Mouse (Mus musculus): ENCODE data around the gene Gpr87. TPM values are rescaled to one million over a fixed set of nuclear protein-coding genes. Genes with fewer than 3 reads are reported as not detected.

Gpr87 gene
- polyA plus RNA-seq, 1 experiment from 2014 or later, result not detected

DNA sequence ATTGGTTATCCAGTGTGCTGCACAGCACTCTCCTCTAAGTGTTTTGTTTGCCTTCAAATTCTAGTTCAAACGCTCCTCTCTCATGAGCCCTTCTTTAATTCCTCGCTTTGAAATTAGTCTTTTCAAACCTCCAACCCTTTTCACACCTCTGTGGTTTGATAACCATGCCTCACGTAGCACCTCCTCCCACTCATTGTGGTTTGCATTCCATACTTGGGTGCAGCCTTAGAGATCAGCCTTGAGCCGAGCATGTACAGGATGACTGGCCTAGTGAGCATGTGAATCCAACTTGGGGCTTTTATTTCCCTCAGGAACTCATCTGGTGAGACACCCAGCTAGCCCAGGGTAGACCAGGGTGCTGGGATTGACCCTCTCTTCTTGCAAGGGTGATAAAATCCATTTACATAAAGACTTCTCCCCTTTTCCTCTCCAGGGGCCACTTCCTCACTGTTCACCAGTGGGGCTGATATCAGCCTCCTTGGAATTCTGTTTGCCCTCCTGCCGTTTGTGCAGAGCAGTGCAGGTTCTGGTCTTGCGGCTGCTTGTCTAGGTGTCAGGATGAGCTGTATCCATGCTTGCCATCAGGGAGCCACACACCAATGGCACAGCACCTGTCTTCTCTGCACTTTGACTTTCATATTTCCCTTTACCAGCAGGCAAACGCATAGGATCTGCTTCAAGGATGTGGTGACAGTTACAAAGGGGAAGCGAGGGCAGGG lies 9.1 kb upstream of the Gpr87 start:
- no peaks in the 10 kb centered on the region for H3K4me1 ChIP-seq (replicated peaks; ENCODE audit: control insufficient read depth, insufficient read depth, low read length)
- H3K27ac ChIP-seq (ENCODE audit: low read depth, low read length), result no peak overlapping the region
- WGBS, result 80% methylated on average over 8 of the region's 8 CpGs
- no peaks in the 10 kb centered on the region for H3K36me3 ChIP-seq (ENCODE audit: control insufficient read depth, insufficient read depth, low read length)
- H3K27me3 ChIP-seq (ENCODE audit: control insufficient read depth, insufficient read depth, low read length), result no peaks in the 10 kb centered on the region
- no peak overlapping the region for H3K9ac ChIP-seq (ENCODE audit: low read length)
- no peak for ATAC-seq (replicated peaks; ENCODE audit: low FRiP score)
- DNase-seq (ENCODE audit: low spot score), result no peak
- H3K4me2 ChIP-seq (ENCODE audit: low read depth, low read length, severe bottlenecking), result no peak overlapping the region
- H3K4me3 ChIP-seq (ENCODE audit: low read depth, low read length), result no peak overlapping the region
- H3K9me3 ChIP-seq (ENCODE audit: control insufficient read depth, low read length), result no peaks in the 10 kb centered on the region

DNA sequence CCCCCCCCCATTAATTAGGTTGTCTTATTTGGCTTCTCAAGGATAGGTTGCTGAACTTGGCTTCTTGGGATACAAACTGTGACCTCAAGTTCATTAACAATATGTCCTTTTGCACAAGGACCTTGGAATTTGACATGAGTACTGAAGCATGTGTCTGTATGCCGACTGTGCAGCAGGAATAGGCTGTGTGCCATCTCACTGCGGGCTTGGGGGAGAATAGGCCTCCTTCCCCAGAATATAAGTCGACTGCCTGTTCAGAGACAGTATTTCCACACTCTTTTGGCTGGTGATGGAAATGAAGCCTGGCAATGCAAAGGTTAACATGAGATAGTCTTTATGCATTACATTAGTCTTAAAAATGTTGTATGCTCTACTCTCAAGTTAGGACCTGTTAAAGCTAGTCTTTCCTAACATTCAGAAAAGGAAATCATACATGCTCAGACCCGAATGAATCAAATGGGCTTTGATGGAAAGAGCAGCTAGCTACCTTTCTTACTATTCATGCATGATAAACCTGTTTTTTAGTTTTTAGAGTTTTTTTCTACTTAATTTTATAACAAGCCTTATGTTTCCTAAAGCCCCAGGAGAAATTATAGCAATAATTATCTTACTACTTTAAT lies 2.5 kb upstream of the Gpr87 start:
- Histone ChIP-seq H3K4me3 (ENCODE audit: low read depth, low read length) (no peak overlapping the region), H3K27me3 (ENCODE audit: control insufficient read depth, insufficient read depth, low read length) (no peaks in the 10 kb centered on the region), H3K36me3 (ENCODE audit: control insufficient read depth, insufficient read depth, low read length) (no peaks in the 10 kb centered on the region), H3K4me2 (ENCODE audit: low read depth, low read length, severe bottlenecking) (no peak overlapping the region), H3K27ac (ENCODE audit: low read depth, low read length) (no peak overlapping the region), H3K9ac (ENCODE audit: low read length) (no peak overlapping the region), H3K4me1 (replicated peaks; ENCODE audit: control insufficient read depth, insufficient read depth, low read length) (no peaks in the 10 kb centered on the region), H3K9me3 (ENCODE audit: control insufficient read depth, low read length) (no peaks in the 10 kb centered on the region)
- 81% methylated on average over 4 of the region's 4 CpGs for WGBS
- ATAC-seq (replicated peaks; ENCODE audit: low FRiP score) (no peak), DNase-seq (ENCODE audit: low spot score) (no peak)

DNA sequence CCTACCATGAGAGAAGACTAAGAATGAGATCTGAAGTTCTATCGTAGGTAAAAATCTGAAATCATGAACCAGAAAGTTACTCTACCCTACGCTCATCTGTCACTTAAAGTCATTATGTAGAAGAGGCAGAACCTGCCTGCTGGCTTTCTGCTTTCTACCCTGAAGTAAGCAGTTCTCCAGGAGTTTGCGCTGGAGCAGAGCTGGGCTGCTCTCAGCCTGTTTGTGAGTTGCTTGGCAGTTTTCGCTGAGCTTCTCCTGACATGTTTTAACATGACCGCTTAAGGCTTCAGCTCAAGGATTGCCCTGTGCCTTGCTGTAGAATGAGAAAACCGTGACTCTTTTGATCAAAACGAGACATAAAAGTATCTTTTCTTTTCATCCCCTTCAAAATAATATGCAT lies 805 bp downstream of the Gpr87 start:
- no peaks in the 10 kb centered on the region for H3K9me3 ChIP-seq (ENCODE audit: control insufficient read depth, low read length)
- no peak overlapping the region for H3K9ac ChIP-seq (ENCODE audit: low read length)
- no peaks in the 10 kb centered on the region for H3K27me3 ChIP-seq (ENCODE audit: control insufficient read depth, insufficient read depth, low read length)
- H3K4me2 ChIP-seq (ENCODE audit: low read depth, low read length, severe bottlenecking), result no peak overlapping the region
- H3K36me3 ChIP-seq (ENCODE audit: control insufficient read depth, insufficient read depth, low read length), result no peaks in the 10 kb centered on the region
- no peak for ATAC-seq (replicated peaks; ENCODE audit: low FRiP score)
- H3K27ac ChIP-seq (ENCODE audit: low read depth, low read length), result no peak overlapping the region
- no peak overlapping the region for H3K4me3 ChIP-seq (ENCODE audit: low read depth, low read length)
- DNase-seq (ENCODE audit: low spot score), result no peak
- H3K4me1 ChIP-seq (replicated peaks; ENCODE audit: control insufficient read depth, insufficient read depth, low read length), result no peaks in the 10 kb centered on the region
- 89% methylated on average over 7 of the region's 7 CpGs for WGBS

DNA sequence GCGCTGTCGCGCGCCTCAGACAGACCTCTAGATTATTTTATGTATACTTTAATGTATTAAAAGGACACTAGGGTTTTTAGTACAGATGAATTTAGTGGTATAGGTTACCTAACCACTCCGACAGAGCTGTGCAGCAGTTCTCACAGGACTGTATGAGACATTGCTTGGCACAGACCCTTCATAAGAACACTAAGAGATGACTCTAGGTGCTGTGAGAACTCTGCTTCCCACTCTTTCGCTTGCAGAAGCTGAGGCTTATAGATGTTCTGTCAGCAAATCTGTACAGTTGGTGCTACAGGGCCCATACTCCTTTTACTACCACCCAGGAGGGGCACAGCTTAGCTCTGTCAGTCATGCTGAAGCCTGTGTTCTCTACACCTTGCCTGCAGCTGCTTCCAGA lies 3.2 kb downstream of the Gpr87 start:
- H3K4me2 ChIP-seq (ENCODE audit: low read depth, low read length, severe bottlenecking), result no peak overlapping the region
- no peak for DNase-seq (ENCODE audit: low spot score)
- no peak for ATAC-seq (replicated peaks; ENCODE audit: low FRiP score)

DNA sequence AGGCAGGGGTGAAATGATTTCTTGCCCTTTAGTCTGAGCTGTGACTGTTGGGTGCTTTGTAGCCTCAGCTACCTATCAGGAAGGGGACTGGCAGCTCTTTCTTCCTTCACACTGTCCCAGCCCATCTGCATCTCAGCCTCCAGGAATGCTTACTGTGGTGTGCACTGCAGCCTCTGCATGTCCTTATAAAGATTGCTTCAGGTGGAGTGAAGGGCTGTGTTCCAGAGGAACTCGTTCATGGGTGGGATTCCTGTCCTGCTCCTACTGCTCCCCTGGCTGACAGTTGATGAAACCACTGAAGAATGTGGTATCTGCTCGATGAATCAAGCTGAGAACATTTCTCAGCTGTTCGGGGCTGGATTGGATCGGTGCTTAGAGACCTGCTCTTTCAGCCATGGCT lies 7.6 kb downstream of the Gpr87 start:
- no peak for ATAC-seq (replicated peaks; ENCODE audit: low FRiP score)
- DNase-seq (ENCODE audit: low spot score), result no peak
- Histone ChIP-seq H3K4me2 (ENCODE audit: low read depth, low read length, severe bottlenecking) (no peak overlapping the region), H3K27ac (ENCODE audit: low read depth, low read length) (no peak overlapping the region), H3K36me3 (ENCODE audit: control insufficient read depth, insufficient read depth, low read length) (no peaks in the 10 kb centered on the region), H3K9me3 (ENCODE audit: control insufficient read depth, low read length) (no peaks in the 10 kb centered on the region), H3K27me3 (ENCODE audit: control insufficient read depth, insufficient read depth, low read length) (no peaks in the 10 kb centered on the region), H3K4me3 (ENCODE audit: low read depth, low read length) (no peak overlapping the region), H3K9ac (ENCODE audit: low read length) (no peak overlapping the region), H3K4me1 (replicated peaks; ENCODE audit: control insufficient read depth, insufficient read depth, low read length) (no peaks in the 10 kb centered on the region)
- WGBS, result 90% methylated on average over 4 of the region's 4 CpGs

More for the DNA sequence above, 3.2 kb downstream of the Gpr87 start:
- WGBS, result 95% methylated on average over 6 of the region's 6 CpGs
- H3K4me3 ChIP-seq (ENCODE audit: low read depth, low read length), result no peak overlapping the region
- H3K36me3 ChIP-seq (ENCODE audit: control insufficient read depth, insufficient read depth, low read length), result no peaks in the 10 kb centered on the region
- H3K4me1 ChIP-seq (replicated peaks; ENCODE audit: control insufficient read depth, insufficient read depth, low read length), result no peaks in the 10 kb centered on the region
- H3K9ac ChIP-seq (ENCODE audit: low read length), result no peak overlapping the region
- no peaks in the 10 kb centered on the region for H3K27me3 ChIP-seq (ENCODE audit: control insufficient read depth, insufficient read depth, low read length)
- no peak overlapping the region for H3K27ac ChIP-seq (ENCODE audit: low read depth, low read length)
- no peaks in the 10 kb centered on the region for H3K9me3 ChIP-seq (ENCODE audit: control insufficient read depth, low read length)

DNA sequence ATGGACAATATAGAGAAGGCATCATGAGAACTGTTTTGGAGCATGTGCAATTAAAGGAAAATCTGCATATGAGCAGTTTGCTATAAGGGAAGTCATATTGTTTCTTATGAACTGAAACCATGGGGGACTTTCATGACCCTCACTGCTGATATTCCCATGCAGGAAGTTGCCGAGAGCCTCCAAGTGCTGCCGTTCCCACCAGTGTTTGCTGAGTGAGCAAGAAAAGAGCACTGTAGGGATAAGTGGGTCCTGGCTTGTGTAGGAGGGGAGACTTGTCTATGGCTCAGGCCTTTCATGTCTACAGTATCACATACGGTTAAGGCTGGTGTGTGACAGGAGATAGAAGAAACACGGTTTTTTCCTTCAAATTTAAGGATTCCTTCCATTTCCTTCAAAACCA lies 9.2 kb downstream of the Gpr87 start:
- H3K4me1 ChIP-seq (replicated peaks; ENCODE audit: control insufficient read depth, insufficient read depth, low read length), result no peaks in the 10 kb centered on the region
- H3K27ac ChIP-seq (ENCODE audit: low read depth, low read length), result no peak overlapping the region
- DNase-seq (ENCODE audit: low spot score) (no peak), ATAC-seq (replicated peaks; ENCODE audit: low FRiP score) (no peak)
- no peaks in the 10 kb centered on the region for H3K27me3 ChIP-seq (ENCODE audit: control insufficient read depth, insufficient read depth, low read length)
- H3K4me2 ChIP-seq (ENCODE audit: low read depth, low read length, severe bottlenecking), result no peak overlapping the region
- WGBS, result 94% methylated on average over 4 of the region's 4 CpGs
- no peaks in the 10 kb centered on the region for H3K36me3 ChIP-seq (ENCODE audit: control insufficient read depth, insufficient read depth, low read length)
- no peak overlapping the region for H3K9ac ChIP-seq (ENCODE audit: low read length)
- H3K9me3 ChIP-seq (ENCODE audit: control insufficient read depth, low read length), result no peaks in the 10 kb centered on the region
- H3K4me3 ChIP-seq (ENCODE audit: low read depth, low read length), result no peak overlapping the region

DNA sequence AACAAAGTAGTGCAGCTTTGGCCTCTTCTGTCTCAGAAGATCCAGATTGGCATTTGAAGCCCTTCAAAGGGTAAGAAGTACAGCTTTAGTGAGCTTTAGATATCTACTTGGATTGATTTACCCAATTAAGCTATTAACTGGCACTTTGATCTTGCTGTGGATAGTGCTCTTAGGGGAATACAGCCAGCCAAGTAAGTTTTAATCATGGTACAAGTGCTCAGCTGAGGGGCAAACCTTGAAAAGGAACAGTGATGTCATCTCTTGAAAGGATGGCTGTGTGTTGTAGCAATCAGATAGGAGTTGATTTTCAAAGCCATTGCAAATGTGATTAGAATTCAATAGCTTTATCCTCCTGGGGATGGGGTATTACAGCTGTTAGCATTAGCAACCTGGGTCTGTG lies 12.8 kb downstream of the Gpr87 start:
- Histone ChIP-seq H3K36me3 (ENCODE audit: control insufficient read depth, insufficient read depth, low read length) (no peaks in the 10 kb centered on the region), H3K4me1 (replicated peaks; ENCODE audit: control insufficient read depth, insufficient read depth, low read length) (no peaks in the 10 kb centered on the region), H3K27ac (ENCODE audit: low read depth, low read length) (no peak overlapping the region), H3K4me3 (ENCODE audit: low read depth, low read length) (no peak overlapping the region), H3K9ac (ENCODE audit: low read length) (no peak overlapping the region), H3K4me2 (ENCODE audit: low read depth, low read length, severe bottlenecking) (no peak overlapping the region), H3K27me3 (ENCODE audit: control insufficient read depth, insufficient read depth, low read length) (no peaks in the 10 kb centered on the region), H3K9me3 (ENCODE audit: control insufficient read depth, low read length) (no peaks in the 10 kb centered on the region)
- DNase-seq (ENCODE audit: low spot score) (no peak), ATAC-seq (replicated peaks; ENCODE audit: low FRiP score) (peak; percentile 49; the same call in 1 of the 2 replicates)

DNA sequence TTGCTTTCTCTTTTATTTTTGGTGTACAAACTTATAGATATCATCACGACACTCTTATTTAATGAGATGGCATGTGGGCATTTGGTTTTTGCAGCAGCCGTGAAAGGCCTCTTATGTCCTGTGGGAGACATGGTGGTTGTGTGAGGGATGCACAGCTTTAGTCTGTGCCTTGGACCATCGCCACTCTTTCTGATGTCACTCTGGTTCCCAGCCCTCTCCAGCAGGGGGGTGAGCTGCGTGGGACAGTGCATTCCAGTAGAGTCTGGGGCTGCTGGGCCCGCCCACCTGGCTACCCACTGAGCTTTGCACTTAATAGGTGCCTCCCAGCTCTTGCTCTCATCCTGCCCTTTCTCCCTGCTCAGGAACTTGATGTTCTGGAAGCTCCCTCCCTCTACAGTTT lies 13.8 kb downstream of the Gpr87 start:
- no peak for ATAC-seq (replicated peaks; ENCODE audit: low FRiP score)
- Histone ChIP-seq H3K27ac (ENCODE audit: low read depth, low read length) (no peak overlapping the region), H3K4me2 (ENCODE audit: low read depth, low read length, severe bottlenecking) (no peak overlapping the region), H3K9ac (ENCODE audit: low read length) (no peak overlapping the region), H3K9me3 (ENCODE audit: control insufficient read depth, low read length) (no peaks in the 10 kb centered on the region), H3K27me3 (ENCODE audit: control insufficient read depth, insufficient read depth, low read length) (no peaks in the 10 kb centered on the region), H3K4me3 (ENCODE audit: low read depth, low read length) (no peak overlapping the region), H3K4me1 (replicated peaks; ENCODE audit: control insufficient read depth, insufficient read depth, low read length) (no peaks in the 10 kb centered on the region), H3K36me3 (ENCODE audit: control insufficient read depth, insufficient read depth, low read length) (no peaks in the 10 kb centered on the region)
- WGBS, result 69% methylated on average over 5 of the region's 5 CpGs
- no peak for DNase-seq (ENCODE audit: low spot score)

DNA sequence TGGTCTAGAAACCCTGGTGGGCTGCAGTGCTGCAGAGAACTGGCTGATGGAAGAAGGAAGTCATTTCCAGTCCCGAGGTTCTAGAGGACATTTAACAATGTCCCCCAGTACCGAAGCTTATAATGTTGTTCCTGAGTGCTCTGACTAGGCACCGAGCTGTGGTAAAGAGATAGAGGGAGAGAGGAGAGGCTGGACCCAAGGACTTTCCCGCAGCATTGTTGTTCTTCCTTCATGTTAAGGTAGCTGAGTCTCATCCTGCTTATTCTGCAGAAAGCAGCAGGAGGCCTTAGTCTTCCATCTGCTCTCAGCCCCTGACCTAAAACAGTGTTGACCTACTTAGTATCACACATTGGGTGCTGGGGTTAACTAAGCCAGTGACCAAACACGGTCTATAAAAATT lies 18.0 kb downstream of the Gpr87 start:
- H3K27ac ChIP-seq (ENCODE audit: low read depth, low read length), result no peak overlapping the region
- WGBS, result 68% methylated on average over 5 of the region's 5 CpGs

More for the DNA sequence above, 18.0 kb downstream of the Gpr87 start:
- ATAC-seq (replicated peaks; ENCODE audit: low FRiP score) (no peak), DNase-seq (ENCODE audit: low spot score) (no peak)
- Histone ChIP-seq H3K4me1 (replicated peaks; ENCODE audit: control insufficient read depth, insufficient read depth, low read length) (no peaks in the 10 kb centered on the region), H3K4me3 (ENCODE audit: low read depth, low read length) (no peak overlapping the region), H3K9ac (ENCODE audit: low read length) (no peak overlapping the region), H3K27me3 (ENCODE audit: control insufficient read depth, insufficient read depth, low read length) (no peaks in the 10 kb centered on the region), H3K4me2 (ENCODE audit: low read depth, low read length, severe bottlenecking) (no peak overlapping the region), H3K9me3 (ENCODE audit: control insufficient read depth, low read length) (no peaks in the 10 kb centered on the region), H3K36me3 (ENCODE audit: control insufficient read depth, insufficient read depth, low read length) (no peaks in the 10 kb centered on the region)

Data from forebrain, embryonic 11.5 days (tissue).